Mouse (Mus musculus) hindbrain, embryonic 11.5 days (tissue): ENCODE results near the gene Grin3a. TPM values are rescaled to one million over a fixed set of nuclear protein-coding genes. Genes with fewer than 3 reads are reported as not detected.
A peak's percentile ranks its signal among the peaks of the same experiment; 100 is the strongest.

Source experiments
- ATAC-seq: fragments of 200-750 bp; cut with Nextera tagmentation; 2 replicates; pipeline ENCODE4 v1.8.0; 2017; ENCODE audit warnings: mild to moderate bottlenecking, moderate TSS enrichment, moderate library complexity; ENCODE audit not compliant: low FRiP score
- DNase-seq: peaks from one replicate; pipeline ENCODE4 v3.0.0-alpha.2; 2015; ENCODE audit warnings: low spot score
- H3K27ac ChIP-seq: fragments of 300-500 bp; sonication (generic); 2 replicates; pipeline ENCODE4 v1.5.1; 2014; ENCODE audit warnings: mild to moderate bottlenecking, low read depth, low read length
- H3K27me3 ChIP-seq: fragments of 300-500 bp; sonication (generic); 2 replicates; pipeline ENCODE4 v1.6.1; 2014; ENCODE audit warnings: mild to moderate bottlenecking, low read length, moderate library complexity, mixed read lengths; ENCODE audit not compliant: control insufficient read depth, insufficient read depth
- H3K36me3 ChIP-seq: fragments of 300-500 bp; sonication (generic); 2 replicates; pipeline ENCODE4 v1.6.1; 2014; ENCODE audit warnings: mild to moderate bottlenecking, low read length, moderate library complexity, mixed read lengths; ENCODE audit not compliant: control insufficient read depth, insufficient read depth
- H3K4me1 ChIP-seq: fragments of 300-500 bp; sonication (generic); replicated peaks from 2 replicates; pipeline ENCODE4 v1.6.1; 2014; ENCODE audit warnings: low read length, mixed read lengths; ENCODE audit not compliant: control insufficient read depth, insufficient read depth
- H3K4me2 ChIP-seq: fragments of 300-500 bp; sonication (generic); replicated peaks from 2 replicates; pipeline ENCODE4 v1.6.1; 2014; ENCODE audit warnings: mild to moderate bottlenecking, low read depth, low read length
- H3K4me3 ChIP-seq: fragments of 300-500 bp; sonication (generic); 2 replicates; pipeline ENCODE4 v1.5.1; 2014; ENCODE audit warnings: low read depth, low read length
- H3K9ac ChIP-seq: fragments of 300-500 bp; sonication (generic); 2 replicates; pipeline ENCODE4 v1.6.1; 2014; ENCODE audit warnings: low read depth, low read length
- H3K9me3 ChIP-seq: fragments of 300-500 bp; sonication (generic); 2 replicates; pipeline ENCODE4 v1.6.1; 2016; ENCODE audit warnings: low read length; ENCODE audit not compliant: control insufficient read depth
- WGBS: fragments of 180-500 bp; shearing (Covaris S2); extraction: QIAGEN DNeasy Blood & Tissue Kit; methylation state at CpG from one replicate; pipeline ENCODE4 v1.1.7; 2014; 5-methylcytosine and 5-hydroxymethylcytosine counted together
- polyA plus RNA-seq: library from polyadenylated mRNA; unstranded; fragments of >200 nt; fragmentation: Nextera tagmentation; extraction: Ambion mirVana; gene quantifications from 2 replicates; pipeline ENCODE4 v1.2.1, GENCODE M21; 2014

The Grin3a gene
- polyA plus RNA-seq, 1 experiment from 2014 or later, result 1.5 TPM

DNA sequence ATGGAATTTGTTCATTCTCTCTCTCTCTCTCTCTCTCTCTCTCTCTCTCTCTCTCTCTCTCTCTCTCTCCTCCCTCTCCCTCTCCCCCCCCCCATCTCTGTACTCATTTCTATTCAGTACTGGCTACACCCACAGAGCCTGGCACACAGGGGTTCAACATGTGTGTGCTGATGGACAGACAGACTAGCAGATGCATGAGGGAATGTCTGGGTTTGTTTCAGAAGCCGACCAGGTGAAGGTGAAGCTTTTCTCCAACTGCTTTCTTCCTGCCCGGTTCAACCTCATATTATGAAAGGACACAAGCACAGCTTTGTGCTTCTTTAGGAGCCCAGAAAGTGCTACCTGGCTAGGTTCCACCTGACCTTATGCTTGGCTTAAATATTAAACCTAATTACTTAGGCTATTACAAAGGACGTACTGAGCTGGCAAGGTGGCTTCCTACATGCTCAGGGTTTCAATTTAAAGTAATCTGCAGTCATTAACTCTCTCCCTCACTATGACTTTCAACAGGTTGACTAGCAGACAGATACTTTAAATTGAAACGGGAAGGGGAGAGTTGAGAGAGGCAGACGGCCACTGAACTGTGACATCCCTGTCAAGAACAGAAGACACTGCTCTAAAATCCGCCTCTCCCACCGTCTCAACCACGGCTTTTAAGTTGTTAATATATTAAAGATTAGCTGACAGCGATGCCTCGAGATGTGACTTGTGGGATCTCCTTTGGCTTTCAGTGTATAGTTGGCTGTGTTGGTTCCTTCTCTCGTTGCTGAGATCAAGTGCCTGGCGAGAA is 153.9 kb downstream of the Grin3a start:
- H3K27ac ChIP-seq, result no peak overlapping the region

GRCm38 (mm10) chr4:49688594-49689288 is 156.8 kb downstream of the Grin3a start:
- Histone ChIP-seq H3K27ac (no peak overlapping the region), H3K27me3 (no peaks in the 10 kb centered on the region), H3K9ac (no peak overlapping the region), H3K4me3 (no peak overlapping the region), H3K4me1 (no peaks in the 10 kb centered on the region), H3K9me3 (no peaks in the 10 kb centered on the region), H3K4me2 (no peak overlapping the region), H3K36me3 (no peaks in the 10 kb centered on the region)
- DNase-seq, result peak; percentile 76
- 26% methylated on average over 9 of the region's 9 CpGs for WGBS
- peak; percentile 86 for ATAC-seq

More for the DNA sequence above, 153.9 kb downstream of the Grin3a start:
- WGBS, result 73% methylated on average over 12 of the region's 12 CpGs
- no peak for DNase-seq
- Histone ChIP-seq H3K36me3 (no peaks in the 10 kb centered on the region), H3K4me1 (no peaks in the 10 kb centered on the region), H3K4me2 (no peak overlapping the region), H3K27me3 (no peaks in the 10 kb centered on the region), H3K9ac (no peak overlapping the region), H3K4me3 (no peak overlapping the region), H3K9me3 (no peaks in the 10 kb centered on the region)
- ATAC-seq, result no peak

GRCm38 (mm10) chr4:49681812-49682211 is 163.7 kb downstream of the Grin3a start, which contains the start of gene Ppp3r2:
TSS of gene Ppp3r2 (minus strand) at chr4:49682024.
- Histone ChIP-seq H3K4me2 (no peak within 1 kb of the TSS), H3K9ac (no peak within 1 kb of the TSS), H3K36me3 (no peaks in the 10 kb centered on the region), H3K4me3 (no peak within 1 kb of the TSS), H3K27ac (no peak within 1 kb of the TSS), H3K4me1 (no peaks in the 10 kb centered on the region), H3K9me3 (no peaks in the 10 kb centered on the region), H3K27me3 (no peaks in the 10 kb centered on the region)
- ATAC-seq (no peak), DNase-seq (no peak)
- WGBS, result 90% methylated on average over 13 of the region's 13 CpGs

- no peak for ATAC-seq
Measured at GRCm38 (mm10) chr4:49680171-49680875, 165.2 kb downstream of the Grin3a start.

DNA sequence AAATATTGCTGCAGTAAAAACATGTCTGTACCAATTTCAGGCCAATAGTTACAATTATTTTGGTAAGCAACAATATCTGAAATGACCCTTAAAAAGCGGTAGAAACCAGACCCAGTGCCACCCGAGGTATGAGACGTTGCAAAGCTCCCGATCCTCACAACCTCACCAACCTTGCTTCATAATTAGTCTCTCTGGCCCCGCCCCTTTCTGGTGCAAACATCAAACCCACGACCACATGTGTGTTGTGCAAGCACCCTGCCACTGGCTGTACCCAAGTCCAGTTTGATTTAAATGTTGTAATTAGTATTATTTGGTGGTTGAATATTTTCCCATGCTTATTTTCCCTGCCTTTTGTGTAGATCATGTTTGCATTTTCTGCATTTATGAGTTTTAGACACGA is 168.8 kb downstream of the Grin3a start:
- DNase-seq (no peak), ATAC-seq (no peak)
- H3K27me3 ChIP-seq, result no peaks in the 10 kb centered on the region
- no peak overlapping the region for H3K4me2 ChIP-seq
- no peaks in the 10 kb centered on the region for H3K9me3 ChIP-seq
- H3K36me3 ChIP-seq, result no peaks in the 10 kb centered on the region
- no peak overlapping the region for H3K9ac ChIP-seq
- H3K4me3 ChIP-seq, result no peak overlapping the region
- H3K27ac ChIP-seq, result no peak overlapping the region
- 79% methylated on average over 7 of the region's 7 CpGs for WGBS
- no peaks in the 10 kb centered on the region for H3K4me1 ChIP-seq

More at GRCm38 (mm10) chr4:49680171-49680875, 165.2 kb downstream of the Grin3a start:
- Histone ChIP-seq H3K27me3 (no peaks in the 10 kb centered on the region), H3K4me2 (no peak overlapping the region), H3K4me1 (no peaks in the 10 kb centered on the region), H3K9ac (no peak overlapping the region), H3K27ac (no peak overlapping the region), H3K4me3 (no peak overlapping the region), H3K36me3 (no peaks in the 10 kb centered on the region), H3K9me3 (no peaks in the 10 kb centered on the region)
- no peak for DNase-seq
- WGBS, result 91% methylated on average over 11 of the region's 11 CpGs

GRCm38 (mm10) chr4:49676071-49676470 is 169.5 kb downstream of the Grin3a start:
- ATAC-seq (no peak), DNase-seq (no peak)
- Histone ChIP-seq H3K27ac (no peak overlapping the region), H3K36me3 (no peaks in the 10 kb centered on the region), H3K4me3 (no peak overlapping the region), H3K27me3 (no peaks in the 10 kb centered on the region), H3K9me3 (no peaks in the 10 kb centered on the region), H3K4me1 (no peaks in the 10 kb centered on the region), H3K4me2 (no peak overlapping the region), H3K9ac (no peak overlapping the region)
- 89% methylated on average over 6 of the region's 6 CpGs for WGBS

GRCm38 (mm10) chr4:49664850-49665249 is 180.7 kb downstream of the Grin3a start:
- no peaks in the 10 kb centered on the region for H3K27me3 ChIP-seq
- H3K9me3 ChIP-seq, result no peaks in the 10 kb centered on the region
- ATAC-seq (no peak), DNase-seq (no peak)
- H3K4me3 ChIP-seq, result no peak overlapping the region
- H3K9ac ChIP-seq, result no peak overlapping the region
- no peaks in the 10 kb centered on the region for H3K4me1 ChIP-seq
- 84% methylated on average over 5 of the region's 5 CpGs for WGBS
- H3K27ac ChIP-seq, result no peak overlapping the region
- H3K4me2 ChIP-seq, result no peak overlapping the region
- H3K36me3 ChIP-seq, result no peaks in the 10 kb centered on the region

DNA sequence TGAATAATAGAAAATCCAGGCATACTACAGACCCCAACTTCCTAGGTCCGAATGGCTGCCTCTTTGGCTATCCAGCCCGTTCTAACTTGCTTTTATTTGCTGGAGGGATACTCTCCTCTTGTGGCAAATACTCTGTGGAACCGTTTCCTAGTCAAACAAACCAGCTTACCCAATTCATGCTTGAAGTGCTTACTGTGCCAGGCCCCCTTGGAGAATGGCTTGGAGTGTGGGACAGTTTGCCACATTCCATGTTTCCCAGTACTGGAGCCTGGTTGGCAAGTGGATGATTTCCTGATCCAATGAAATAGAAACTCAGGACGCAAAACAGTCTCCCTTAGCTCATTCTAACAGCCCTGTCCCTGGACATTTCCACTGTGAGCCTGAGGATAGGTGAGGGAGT is 183.3 kb downstream of the Grin3a start:
- Histone ChIP-seq H3K9ac (no peak overlapping the region), H3K27ac (no peak overlapping the region), H3K4me1 (no peaks in the 10 kb centered on the region), H3K36me3 (peaks cover 3% of the 10 kb centered on the region; the same call in 1 of the 2 replicates), H3K4me2 (no peak overlapping the region), H3K4me3 (no peak overlapping the region), H3K9me3 (no peaks in the 10 kb centered on the region), H3K27me3 (no peaks in the 10 kb centered on the region)
- WGBS, result 88% methylated on average over 4 of the region's 4 CpGs
- ATAC-seq (no peak), DNase-seq (no peak)
